Mouse (Mus musculus): Measurements from ENCODE around the gene Zbtb16. TPM values are rescaled to one million over a fixed set of nuclear protein-coding genes. Genes with fewer than 3 reads are reported as not detected.

The Zbtb16 gene
- total RNA-seq, 2 experiments from 2014 or later: 129 to 168 TPM

DNA sequence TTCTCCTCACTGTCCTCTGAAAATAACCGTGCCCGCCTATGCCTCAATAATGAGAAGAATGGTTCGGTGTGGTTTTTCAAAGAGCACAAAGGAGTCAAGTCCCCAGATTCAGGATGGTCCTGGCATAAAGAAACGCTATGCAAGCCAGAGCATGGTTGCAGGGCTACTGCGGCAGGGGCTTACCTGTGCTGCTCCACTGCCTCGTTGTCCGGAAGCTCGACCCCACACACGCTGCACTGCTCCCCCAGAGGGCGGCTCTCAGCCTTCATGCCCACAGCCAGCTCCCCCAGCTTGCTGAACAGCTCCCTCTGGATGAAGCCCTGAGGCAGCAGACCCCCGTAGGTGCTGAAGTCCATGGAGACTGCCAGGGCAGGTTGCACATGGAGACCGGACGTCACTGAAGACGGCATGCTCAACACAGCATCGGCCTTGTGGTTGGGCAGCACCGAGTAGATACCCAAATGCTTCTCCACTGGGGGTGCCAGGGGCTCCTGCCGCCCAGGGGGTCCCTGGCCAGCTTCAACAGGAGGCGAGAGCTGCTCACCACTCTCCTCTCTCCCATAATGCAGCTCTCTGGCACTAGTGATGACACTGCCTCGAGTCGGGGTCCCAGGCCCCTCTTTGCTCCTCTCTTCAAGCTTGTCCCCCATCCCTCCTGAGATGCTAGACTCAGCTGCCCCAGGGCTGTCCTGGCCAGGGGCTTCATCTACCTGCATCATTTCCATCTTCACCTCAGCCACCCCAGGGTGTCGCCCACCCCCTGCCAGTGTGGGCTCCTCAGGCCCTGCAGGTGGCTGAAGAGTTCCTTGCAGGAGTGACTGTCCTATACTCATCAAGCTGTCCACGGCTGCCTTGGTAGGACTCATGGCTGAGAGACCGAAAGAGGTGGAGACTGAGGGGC is 4.2 kb downstream of the Zbtb16 start:
- DNase-seq: no peak
- intact Hi-C loops (cut with DNase I): no loop called here

DNA sequence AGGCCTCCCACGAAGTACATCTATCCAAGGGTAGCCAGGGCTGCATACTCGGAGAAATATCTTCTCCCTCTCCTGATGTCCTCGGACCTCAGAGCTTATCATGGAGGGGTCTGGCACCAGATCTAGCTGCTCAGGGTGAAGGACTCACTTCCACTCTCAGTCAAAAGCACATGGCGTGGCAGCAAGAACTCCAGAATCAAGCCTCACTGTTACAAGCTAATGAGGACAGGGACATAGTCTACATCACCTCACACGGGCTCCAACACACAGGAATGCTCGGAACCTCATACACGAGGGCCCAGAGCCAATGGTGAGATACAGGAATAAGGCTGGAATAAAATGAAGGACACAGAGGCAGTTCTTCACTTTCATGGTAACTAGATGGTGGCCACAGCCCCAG is 7.2 kb downstream of the Zbtb16 start:
- intact Hi-C loops (cut with DNase I): no loop called here
- no peak for DNase-seq

DNA sequence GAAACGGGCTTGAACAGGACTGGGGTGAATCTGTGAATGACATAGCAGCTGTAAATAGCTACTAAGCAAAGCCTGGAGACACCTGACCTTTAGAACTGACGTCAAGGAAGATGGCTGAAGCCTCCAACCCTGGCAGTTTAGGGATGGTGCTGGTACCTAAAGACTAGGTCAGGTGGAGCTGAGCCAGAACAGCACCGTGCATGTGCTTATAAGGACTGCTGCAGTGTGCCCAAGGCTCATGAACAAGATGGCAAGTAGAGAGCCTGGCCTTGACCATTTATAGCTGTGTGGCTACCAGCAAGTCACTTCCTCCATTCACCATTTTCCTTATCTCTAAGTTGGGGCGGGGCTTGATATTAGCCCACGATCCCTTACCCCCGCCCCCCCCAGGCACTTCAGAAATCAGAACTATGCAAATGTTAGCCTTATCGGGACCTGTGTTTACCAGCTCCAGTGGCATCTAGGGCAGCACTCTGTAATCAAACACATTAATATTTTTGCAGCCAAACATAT is 9.6 kb downstream of the Zbtb16 start:
- peak in 1 of 2 experiments; percentile 58 for DNase-seq
- intact Hi-C loops (cut with DNase I): no loop called here

DNA sequence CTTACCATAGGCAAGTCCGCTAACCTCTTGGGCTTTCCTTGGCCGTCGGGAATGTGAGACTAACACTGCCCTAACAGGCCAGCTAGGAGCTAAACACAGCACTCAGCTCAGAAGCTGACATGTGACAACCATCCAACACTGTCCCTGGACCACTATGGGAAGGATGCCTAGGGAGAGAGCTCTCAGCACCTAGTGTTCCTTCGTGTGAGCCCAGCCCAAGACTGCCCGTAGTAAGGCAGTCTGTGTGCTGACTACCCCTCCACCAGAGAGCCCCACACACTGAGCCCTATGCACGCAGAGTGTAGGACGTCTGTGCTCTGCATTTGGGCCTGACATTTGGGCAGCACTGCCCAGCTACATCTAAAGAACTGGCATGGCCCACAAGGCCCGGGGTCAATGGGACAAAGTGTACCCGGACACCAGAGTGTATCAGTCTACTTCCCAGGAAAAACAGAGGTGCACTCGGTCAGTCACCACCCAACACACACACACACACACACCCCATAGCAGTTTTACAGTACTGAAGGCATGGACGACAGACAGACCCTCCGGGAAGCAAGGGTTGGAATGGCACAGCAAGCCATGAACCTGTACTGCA is 11.4 kb downstream of the Zbtb16 start:
- no peak for DNase-seq
- intact Hi-C loops (cut with DNase I): no loop called here

DNA sequence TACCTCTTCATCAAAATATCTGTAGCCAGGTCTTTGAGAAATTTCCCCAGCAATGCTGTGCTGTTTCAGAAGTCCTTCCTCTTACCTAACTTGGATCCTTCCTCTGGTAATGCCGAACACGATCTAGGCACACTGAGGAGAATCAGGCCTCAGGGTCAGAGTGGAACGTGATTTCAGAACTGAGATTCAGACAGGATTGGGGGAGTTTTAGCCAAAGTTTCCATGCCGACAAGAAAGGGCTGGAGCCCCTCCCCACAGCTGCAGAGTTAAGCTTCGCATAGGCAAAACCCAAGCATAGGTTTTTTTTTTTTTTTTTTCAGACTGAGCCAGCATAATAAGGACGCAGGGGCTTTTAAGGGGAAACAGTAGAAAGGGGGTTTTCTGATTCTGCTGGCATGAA is 12.2 kb downstream of the Zbtb16 start:
- intact Hi-C loops (cut with DNase I): no loop called here
- DNase-seq: no peak

DNA sequence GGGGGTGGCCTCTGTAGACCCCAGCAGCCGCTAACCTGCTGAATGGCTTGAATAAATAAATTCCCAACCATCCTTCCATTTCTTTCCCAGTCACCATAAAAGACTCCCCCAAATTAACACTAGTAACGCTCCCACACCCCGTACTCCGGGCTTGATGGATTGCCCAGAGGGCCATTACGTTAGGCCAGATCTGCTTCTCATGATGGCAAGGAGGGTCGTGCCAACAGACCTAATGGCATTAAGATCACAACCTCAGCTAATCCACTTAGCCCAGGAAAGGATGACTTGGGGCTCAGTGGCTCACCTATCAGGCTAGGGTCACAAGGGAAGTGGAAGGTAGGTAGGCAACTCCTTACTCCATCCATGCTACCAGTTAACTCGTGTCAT is 12.7 kb downstream of the Zbtb16 start:
- DNase-seq: no peak
- intact Hi-C loops (cut with DNase I): no loop called here

DNA sequence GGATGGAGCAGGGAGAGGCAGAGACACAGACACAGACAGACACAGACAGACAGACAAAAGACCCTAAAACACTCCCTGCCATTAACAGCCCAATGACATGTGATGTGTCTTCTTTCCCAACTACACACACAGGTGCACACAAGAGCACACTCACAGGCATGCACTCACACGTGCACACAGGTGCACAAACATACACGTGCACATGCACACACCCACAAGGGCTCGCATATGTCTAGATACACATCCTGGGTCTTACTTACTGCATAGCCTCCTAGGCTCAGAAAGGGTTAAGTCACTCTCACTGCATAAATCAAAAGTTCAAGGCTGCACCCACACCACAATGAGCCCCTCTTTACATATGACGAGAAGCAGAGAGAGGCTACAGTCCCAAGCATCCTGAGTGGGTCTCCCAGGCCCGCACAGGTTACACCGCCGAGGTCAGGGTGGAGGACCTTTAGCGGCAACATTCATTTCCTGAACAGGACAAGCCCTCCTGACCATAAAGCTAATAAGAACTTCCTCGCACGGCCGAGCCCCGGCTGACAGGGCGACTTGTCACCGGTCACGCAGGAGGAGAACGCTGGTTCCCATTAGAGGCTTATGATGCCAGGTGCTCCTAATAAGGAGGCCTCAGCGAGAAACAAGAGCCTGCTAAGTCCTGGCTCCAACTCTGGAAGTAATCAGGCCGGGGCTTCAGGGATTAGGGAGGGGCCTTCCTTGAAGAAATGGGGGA is 13.3 kb downstream of the Zbtb16 start:
- DNase-seq: no peak
- intact Hi-C loops (cut with DNase I): no loop called here

DNA sequence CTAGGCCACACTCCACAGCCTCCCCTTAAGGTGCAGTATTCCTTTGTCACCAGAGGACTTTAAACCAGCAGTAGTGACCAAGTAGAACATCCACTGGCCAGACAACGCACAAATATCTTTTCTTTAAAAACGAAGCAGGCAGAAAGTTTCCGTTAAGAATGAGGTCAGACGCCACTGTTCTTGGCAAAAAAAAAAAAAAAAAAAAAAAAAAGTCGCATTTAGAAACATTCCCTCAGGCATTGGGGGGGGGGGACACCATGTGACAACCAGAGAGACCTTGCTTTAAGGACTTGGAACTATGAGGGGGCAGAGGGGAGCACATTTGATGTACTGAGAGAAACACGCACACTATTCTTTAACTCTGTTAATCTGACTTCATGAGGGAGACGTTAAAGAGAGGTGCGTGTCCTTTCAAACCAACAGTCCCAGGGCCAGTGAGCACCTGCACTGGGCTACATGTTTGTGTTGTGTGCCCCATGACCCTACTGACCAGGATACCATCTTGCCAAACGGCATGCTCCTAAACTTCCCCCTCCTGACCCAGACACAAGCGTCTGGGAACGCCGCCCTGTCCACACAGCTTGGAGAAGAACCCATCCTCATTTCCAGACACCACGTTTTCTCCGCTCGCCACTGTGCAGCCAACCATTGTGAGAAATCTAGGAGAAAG is 14.0 kb downstream of the Zbtb16 start:
- no peak for DNase-seq
- intact Hi-C loops (cut with DNase I): no loop called here

DNA sequence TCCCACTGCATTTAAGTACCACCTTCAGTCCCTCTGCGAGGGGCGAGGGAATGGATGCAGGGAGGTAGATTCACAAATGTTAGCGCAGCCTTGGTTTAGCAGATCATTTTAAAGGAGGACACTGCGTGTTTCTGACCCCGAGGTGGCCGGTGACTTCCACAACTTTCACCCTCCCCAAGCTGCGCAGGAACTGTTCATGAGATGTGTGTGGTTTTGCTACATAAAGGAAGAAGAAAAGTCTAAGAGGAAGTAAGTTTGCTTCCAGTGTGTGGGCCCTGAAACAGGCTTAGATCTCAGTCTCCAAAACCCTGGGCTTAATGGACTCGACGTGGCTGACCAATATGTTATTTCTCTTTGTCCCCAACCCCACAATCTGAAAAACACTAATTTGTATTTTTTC is 14.6 kb downstream of the Zbtb16 start:
- intact Hi-C loops (cut with DNase I): no loop called here
- DNase-seq: no peak

DNA sequence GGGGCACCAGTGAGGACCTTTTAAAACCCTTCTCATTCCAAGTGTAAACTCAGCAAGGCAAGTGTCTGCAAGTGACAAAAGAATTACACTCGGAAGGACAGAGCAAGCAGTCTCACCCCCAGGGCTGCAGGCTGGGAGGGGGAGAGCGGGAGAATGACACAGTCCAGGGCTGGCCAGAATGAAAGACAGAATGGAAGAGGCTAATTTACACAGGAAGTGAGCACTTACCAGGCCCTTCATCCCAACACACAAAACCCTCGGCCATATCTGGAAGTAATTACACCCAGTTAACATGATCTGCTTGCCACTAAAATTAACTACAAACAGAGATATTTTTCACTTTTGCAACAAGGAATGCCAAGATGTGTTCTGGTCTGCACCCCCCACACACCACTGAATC is 15.2 kb downstream of the Zbtb16 start:
- DNase-seq: no peak
- intact Hi-C loops (cut with DNase I): no loop called here

DNA sequence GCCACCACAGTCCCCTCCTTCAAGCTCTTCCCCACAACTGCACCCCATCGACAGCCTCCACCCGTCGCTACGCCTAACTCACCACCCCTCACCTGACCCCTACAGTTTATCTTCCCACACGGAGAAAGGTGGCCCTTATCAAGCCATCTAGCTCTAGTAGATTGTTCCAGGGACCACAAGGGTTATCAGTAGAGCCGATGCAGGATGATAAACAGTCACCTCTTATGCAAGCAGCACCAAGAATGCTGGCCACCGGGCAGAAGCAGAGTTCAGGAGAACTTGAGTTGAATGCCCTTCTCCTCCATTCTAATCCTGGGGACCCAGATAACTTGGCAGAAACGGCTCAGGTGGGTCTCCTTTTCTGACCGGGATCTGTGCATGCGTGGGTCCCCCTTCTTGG is 16.3 kb downstream of the Zbtb16 start:
- intact Hi-C loops (cut with DNase I): loop anchor here (5.0 kb wide), 1 partner anchor 82 kb away; no protein-coding TSS in a partner anchor
- DNase-seq: no peak

DNA sequence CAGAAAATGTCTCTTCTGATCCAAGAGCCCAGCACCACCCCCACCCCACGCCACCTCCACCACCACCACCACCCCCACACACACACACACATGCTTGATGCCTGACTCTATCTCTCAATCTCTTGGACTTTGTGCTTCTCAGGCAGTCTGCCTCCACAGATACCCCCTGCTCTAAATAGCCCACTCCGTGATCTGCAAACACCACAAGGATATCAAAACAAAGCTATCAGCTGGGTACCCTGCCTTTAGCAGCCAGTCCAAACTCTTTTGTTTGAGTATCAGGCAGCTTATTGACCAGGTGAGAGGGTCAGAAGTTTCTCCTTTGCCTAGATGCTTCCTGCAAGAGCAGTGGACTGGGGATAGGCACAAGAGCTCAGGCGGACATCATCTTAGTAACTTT is 16.9 kb downstream of the Zbtb16 start:
- DNase-seq: no peak
- intact Hi-C loops (cut with DNase I): loop anchor here (5.0 kb wide), 1 partner anchor 82 kb away; no protein-coding TSS in a partner anchor

DNA sequence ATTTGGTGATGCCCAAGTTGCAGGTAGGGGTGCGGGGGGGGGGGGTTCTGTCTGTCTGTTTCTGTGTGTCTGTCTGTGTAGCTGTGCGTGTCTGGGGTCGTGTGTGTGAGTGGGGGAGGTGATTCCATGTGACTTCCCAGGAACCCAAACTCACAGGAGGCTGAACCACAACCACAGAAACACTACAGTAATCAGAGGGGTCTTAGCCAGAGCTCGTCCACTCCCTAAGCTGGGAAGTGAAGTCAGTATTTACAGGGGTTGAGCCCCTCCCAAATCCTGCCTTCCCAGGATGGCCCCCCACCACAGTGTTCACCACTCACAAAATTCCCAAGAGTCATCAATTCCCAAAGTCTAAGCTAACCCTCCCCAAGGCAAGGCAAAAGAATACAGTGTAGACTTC is 18.1 kb downstream of the Zbtb16 start:
- intact Hi-C loops (cut with DNase I): loop anchor here (5.0 kb wide), 1 partner anchor 81 kb away; no protein-coding TSS in a partner anchor
- DNase-seq: no peak

DNA sequence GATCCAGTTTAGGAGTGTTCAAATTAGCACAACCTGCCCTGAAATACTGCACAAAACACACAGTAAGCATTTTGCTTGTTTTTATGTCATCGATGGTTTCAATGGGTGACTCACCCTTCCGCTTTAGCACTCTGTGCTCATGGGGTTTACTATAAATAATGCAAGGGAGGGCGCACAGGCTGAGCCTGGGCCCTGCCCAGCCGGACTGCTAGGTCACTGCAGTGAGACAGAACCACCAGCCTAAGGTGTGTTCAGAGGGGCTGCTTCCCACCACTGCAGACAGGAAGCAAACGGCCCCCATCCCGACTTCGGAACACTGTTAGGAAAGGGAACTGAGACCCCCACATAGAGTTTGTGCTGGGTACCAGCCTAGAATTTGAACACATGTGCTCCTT is 18.6 kb downstream of the Zbtb16 start:
- no peak for DNase-seq
- intact Hi-C loops (cut with DNase I): loop anchor here (5.0 kb wide), 1 partner anchor 80 kb away; no protein-coding TSS in a partner anchor

DNA sequence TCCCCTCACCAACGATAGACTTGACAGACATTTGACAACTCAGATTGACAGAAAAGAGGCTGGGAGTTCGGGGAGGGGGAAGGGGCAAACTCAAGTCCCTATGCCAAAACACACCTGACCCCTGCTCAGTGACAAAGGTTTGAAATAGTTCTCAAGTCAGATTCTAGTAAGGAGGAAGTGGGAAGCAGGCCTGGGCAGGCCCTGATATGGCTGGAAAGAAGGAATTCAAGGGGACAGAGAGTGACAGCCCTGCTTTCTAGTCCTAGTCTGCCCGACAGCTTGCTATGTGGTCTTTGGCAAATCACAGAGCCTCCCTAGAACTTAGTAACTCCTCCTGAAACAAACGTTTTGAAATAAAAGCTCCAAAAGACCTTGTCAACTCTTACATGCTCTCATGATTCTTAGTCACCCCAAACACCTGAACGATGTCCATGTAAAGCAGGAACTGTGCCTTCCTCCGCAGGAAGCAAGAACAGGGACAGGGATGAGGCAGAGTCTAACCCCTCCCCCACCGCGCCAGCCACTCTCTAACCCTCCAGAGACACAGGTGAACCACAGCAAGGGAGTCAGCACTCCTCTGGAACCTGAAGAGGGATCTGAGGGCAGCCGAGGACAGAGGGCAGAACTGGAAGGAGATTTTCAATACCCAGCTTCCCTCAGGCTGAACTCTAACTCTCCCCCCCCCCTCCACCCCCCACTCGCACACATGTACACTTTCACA is 19.2 kb downstream of the Zbtb16 start:
- no peak for DNase-seq
- intact Hi-C loops (cut with DNase I): loop anchor here (5.0 kb wide), 1 partner anchor 80 kb away; no protein-coding TSS in a partner anchor

DNA sequence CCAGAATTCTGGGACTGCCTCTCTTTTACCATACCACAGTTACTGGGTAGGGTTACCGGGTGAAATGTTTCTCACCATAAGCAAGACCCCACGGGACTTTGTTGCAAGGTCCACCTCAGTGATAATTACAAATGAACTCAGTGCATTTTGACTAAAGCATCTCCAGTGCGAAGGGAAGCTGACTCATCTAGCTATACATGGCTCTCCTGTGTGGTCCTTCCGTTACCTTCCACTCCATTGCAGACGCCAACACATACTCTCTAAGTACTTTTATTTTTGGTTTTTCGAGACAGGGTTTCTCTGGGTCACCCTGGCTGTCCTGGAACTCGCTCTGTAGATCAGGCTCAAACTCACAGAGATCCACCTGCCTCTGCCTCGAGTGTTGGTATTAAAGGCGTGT is 19.9 kb downstream of the Zbtb16 start:
- intact Hi-C loops (cut with DNase I): loop anchor here (5.0 kb wide), 1 partner anchor 79 kb away; no protein-coding TSS in a partner anchor
- no peak for DNase-seq

DNA sequence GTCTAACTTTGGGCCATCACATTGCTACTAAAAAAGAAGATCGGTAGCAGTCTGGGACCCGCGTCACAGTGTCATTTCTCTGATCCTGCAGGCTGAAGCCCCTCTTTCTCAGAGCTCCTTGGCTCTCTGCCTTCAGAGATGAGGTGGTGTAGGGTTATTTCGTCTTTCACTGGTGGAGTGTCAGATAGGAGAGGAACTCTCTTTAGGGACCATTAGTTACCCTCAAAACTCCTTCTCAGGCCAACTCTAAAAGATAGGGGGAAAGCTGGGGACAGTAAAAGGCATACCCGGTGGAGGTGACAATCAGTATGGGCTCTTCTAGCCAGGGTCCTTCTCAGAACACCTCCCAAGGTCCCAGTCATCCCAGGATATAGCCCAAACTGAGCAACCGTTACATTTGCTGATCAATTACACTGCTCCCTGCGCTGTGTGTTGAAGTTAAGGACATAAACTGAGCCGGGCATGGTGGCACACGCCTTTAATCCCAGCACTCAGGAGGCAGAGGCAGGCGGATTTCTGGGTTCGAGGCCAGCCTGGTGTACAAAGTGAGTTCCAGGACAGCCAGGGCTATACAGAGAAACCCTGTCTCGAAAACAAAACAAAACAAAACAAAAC is 21.0 kb downstream of the Zbtb16 start:
- DNase-seq: no peak
- intact Hi-C loops (cut with DNase I): loop anchor here (5.0 kb wide), 1 partner anchor 78 kb away; no protein-coding TSS in a partner anchor

DNA sequence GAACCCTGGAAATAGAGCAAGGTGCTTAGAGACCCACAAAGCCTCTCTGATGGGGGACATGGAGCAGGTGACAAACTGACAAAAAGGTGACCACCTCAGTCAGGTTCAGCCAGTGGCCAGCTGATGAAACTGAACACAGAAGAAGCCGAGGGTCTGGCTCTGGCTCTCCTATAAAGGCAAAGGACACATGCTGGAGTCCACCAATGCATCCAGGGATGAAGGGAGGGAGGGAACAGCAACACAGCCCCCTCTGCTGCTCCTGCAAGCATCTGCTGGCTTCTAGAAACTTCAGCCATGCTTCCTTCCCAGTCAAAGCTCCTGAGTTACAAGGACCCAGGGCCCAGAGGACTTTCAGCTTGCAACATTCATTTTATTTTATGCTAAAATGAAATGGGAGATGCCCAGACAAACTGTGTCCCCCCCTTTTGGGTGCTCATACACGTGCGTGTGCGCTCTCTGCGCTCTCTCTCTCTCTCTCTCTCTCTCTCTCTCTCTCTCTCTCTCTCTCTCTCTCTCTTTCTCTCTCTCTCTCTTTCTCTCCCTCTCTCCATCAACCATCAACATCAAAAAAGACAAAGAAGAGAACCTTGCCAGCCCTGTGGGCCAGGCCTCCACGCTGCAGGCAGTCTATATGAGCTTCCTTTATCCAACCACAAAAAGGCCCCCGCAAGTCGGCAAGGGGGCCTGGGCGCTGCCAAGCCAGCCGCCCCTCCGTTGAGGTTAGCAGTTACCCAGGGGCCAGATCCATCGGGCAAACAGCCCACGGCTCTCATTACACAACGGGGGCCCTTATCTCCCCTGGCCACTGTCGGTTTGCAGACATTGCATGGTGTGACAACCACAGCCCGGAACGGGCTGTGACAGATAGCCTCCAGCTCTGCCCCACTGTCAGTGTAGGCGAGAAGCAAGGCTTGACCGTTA is 21.8 kb downstream of the Zbtb16 start:
- intact Hi-C loops (cut with DNase I): no loop called here
- DNase-seq: no peak

Measured in gastrocnemius, postnatal 36 days (tissue).